Mouse (Mus musculus): ENCODE results near the gene Bcl9l.

DNA sequence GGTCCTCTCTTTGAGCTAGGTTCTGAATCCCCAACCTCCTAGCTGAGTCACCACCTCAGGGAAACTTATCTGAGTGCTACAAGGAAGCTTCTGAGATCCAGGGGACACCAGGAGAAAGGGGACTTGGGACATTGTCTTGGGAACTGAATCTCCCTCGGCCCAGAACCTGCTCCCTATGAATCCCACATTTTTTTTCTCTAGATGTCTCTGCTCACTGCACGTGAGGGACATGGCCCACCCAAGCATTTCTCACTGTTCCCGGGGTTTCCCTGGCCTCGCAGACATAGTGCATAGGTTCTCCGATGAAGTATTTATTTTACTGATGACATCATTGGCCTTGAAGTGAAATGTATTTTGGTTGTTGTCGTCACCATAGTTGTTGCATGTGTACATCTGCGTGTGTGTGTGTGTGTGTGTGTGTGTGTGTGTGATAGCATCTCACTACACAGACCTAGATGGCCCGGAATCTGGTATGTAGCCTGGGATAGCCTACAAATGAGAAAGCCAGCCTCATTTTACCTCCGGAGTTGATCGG is 13.3 kb downstream of the Bcl9l start:
- TF ChIP-seq EP300 (IDR thresholded peaks at IDR 0.05; ENCODE audit: low read depth) (no peak), CTCF (IDR thresholded peaks at IDR 0.05; ENCODE audit: low read depth) (no peak)
